Mouse (Mus musculus): ENCODE results near the gene Gm21992. TPM values are rescaled to one million over a fixed set of nuclear protein-coding genes. Genes with fewer than 3 reads are reported as not detected.

Gene Gm21992
- polyA plus RNA-seq, 1 experiment from 2014 or later = 19.1 TPM

- Histone ChIP-seq H3K4me3 (ENCODE audit: low read depth, low read length) (peak within 1 kb of the TSS; percentile 63), H3K27me3 (ENCODE audit: control insufficient read depth, insufficient read depth, low read length) (0 out of 2 replicates have a peak, but pooled peaks cover 3% of the 10 kb centered on the region), H3K36me3 (ENCODE audit: control insufficient read depth, insufficient read depth, low read length) (no peaks in the 10 kb centered on the region), H3K4me2 (replicated peaks; ENCODE audit: low read depth) (peak within 1 kb of the TSS; percentile 95), H3K9ac (ENCODE audit: low read length) (peak within 1 kb of the TSS; percentile 73), H3K27ac (replicated peaks) (peak within 1 kb of the TSS; percentile 49), H3K9me3 (ENCODE audit: control insufficient read depth, low read length) (no peaks in the 10 kb centered on the region), H3K4me1 (replicated peaks; ENCODE audit: control insufficient read depth, insufficient read depth) (no peaks in the 10 kb centered on the region; the same call in 1 of the 2 replicates)
- peak; percentile 97 for DNase-seq (ENCODE audit: low spot score)
- WGBS = under 1% methylated on average over 25 of the region's 25 CpGs
- TF ChIP-seq CTCF (IDR thresholded peaks at IDR 0.05; ENCODE audit: low read depth) (no peak; the same call in 1 of the 2 replicates), EP300 (optimal IDR thresholded peaks at IDR 0.05) (no peak)
- peak; percentile 97 for ATAC-seq (ENCODE audit: low FRiP score, low TSS enrichment)
These were observed 27.7 kb upstream of the Gm21992 start, which contains the start of the genes Ccs and Ccdc87 for GRCm38 (mm10) chr19:4839149-4839548. Gene Ccs (minus strand): TSS chr19:4839332. Gene Ccdc87 (plus strand): TSS chr19:4839366.

DNA sequence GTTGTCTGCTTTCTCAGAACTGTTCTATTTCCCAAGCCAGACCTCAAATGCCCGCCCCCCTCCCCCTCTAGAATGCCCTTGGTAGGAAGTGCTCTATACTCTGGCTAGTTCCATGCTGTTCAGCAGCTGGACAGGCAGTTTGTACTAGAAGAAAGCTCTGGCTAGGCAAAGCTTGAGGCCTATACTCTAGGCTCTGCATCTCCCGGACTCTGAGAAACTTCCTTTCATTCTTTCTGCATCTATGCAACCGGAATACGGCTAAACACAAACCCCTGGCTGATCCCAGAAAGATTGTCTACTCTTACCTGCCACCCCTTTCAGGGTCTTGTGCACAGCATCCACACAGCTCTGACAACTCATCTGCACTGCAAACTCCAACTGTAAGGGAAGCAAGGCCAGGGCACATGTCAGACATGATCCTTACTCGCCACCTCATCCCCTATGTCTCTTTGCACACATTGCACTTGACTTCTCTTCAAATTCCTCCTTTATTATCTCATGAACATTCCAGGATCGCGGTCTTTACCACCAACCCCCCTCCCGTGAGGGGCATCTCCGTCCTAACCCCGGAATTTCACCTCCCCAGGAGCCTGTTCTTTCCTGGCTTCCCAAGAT is 27.2 kb upstream of the Gm21992 start:
- Histone ChIP-seq H3K27ac (replicated peaks) (peak overlapping the region; percentile 49), H3K4me1 (replicated peaks; ENCODE audit: control insufficient read depth, insufficient read depth) (no peaks in the 10 kb centered on the region; the same call in 1 of the 2 replicates), H3K4me2 (replicated peaks; ENCODE audit: low read depth) (peak overlapping the region; percentile 95), H3K9ac (ENCODE audit: low read length) (peak overlapping the region; percentile 73), H3K27me3 (ENCODE audit: control insufficient read depth, insufficient read depth, low read length) (0 out of 2 replicates have a peak, but pooled peaks cover 3% of the 10 kb centered on the region), H3K9me3 (ENCODE audit: control insufficient read depth, low read length) (no peaks in the 10 kb centered on the region), H3K36me3 (ENCODE audit: control insufficient read depth, insufficient read depth, low read length) (no peaks in the 10 kb centered on the region), H3K4me3 (ENCODE audit: low read depth, low read length) (peak overlapping the region; percentile 63)
- no peak for DNase-seq (ENCODE audit: low spot score)
- TF ChIP-seq EP300 (optimal IDR thresholded peaks at IDR 0.05) (no peak), CTCF (IDR thresholded peaks at IDR 0.05; ENCODE audit: low read depth) (no peak)
- peak; percentile 3; the same call in 1 of the 2 replicates for ATAC-seq (ENCODE audit: low FRiP score, low TSS enrichment)
- 23% methylated on average over 10 of the region's 10 CpGs for WGBS

DNA sequence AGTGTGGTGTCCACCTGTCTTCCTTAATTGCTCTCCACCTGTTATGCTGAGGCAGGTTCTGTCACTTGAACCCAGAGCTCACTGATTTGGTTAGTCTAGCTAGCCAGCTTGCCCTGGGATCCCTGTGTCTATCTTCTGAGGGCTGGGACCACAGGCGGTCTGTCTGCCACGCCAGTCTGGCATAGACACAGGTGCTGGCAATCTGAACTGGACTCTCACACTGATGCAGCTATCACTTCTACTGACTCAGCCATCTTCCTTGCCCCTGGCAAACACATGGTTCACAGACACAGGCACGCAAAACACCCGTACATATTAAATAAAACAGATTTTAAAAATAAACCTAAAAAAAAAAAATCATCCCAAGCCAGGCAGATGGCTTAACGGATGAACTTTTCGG is 25.6 kb upstream of the Gm21992 start:
- Histone ChIP-seq H3K36me3 (ENCODE audit: control insufficient read depth, insufficient read depth, low read length) (no peaks in the 10 kb centered on the region; the same call in 1 of the 2 replicates), H3K9ac (ENCODE audit: low read length) (no peak overlapping the region), H3K4me2 (replicated peaks; ENCODE audit: low read depth) (no peak overlapping the region), H3K4me1 (replicated peaks; ENCODE audit: control insufficient read depth, insufficient read depth) (no peaks in the 10 kb centered on the region; the same call in 1 of the 2 replicates), H3K4me3 (ENCODE audit: low read depth, low read length) (no peak overlapping the region), H3K27ac (replicated peaks) (no peak overlapping the region), H3K9me3 (ENCODE audit: control insufficient read depth, low read length) (no peaks in the 10 kb centered on the region), H3K27me3 (ENCODE audit: control insufficient read depth, insufficient read depth, low read length) (0 out of 2 replicates have a peak, but pooled peaks cover 2% of the 10 kb centered on the region)
- DNase-seq (ENCODE audit: low spot score) (no peak), ATAC-seq (ENCODE audit: low FRiP score, low TSS enrichment) (no peak)
- WGBS = 89% methylated on average over 6 of the region's 6 CpGs
- TF ChIP-seq EP300 (optimal IDR thresholded peaks at IDR 0.05) = no peak
- TF ChIP-seq CTCF (IDR thresholded peaks at IDR 0.05; ENCODE audit: low read depth) = no peak

- Histone ChIP-seq H3K9ac (ENCODE audit: low read length) (no peak overlapping the region), H3K4me2 (replicated peaks; ENCODE audit: low read depth) (no peak overlapping the region), H3K4me1 (replicated peaks; ENCODE audit: control insufficient read depth, insufficient read depth) (no peaks in the 10 kb centered on the region; the same call in 1 of the 2 replicates), H3K27ac (replicated peaks) (no peak overlapping the region), H3K9me3 (ENCODE audit: control insufficient read depth, low read length) (no peaks in the 10 kb centered on the region), H3K36me3 (ENCODE audit: control insufficient read depth, insufficient read depth, low read length) (no peaks in the 10 kb centered on the region; the same call in 1 of the 2 replicates), H3K4me3 (ENCODE audit: low read depth, low read length) (no peak overlapping the region), H3K27me3 (ENCODE audit: control insufficient read depth, insufficient read depth, low read length) (no peaks in the 10 kb centered on the region)
- 54% methylated on average over 2 of the region's 2 CpGs for WGBS
- ATAC-seq (ENCODE audit: low FRiP score, low TSS enrichment) = no peak
- no peak for TF ChIP-seq EP300 (optimal IDR thresholded peaks at IDR 0.05)
- TF ChIP-seq CTCF (IDR thresholded peaks at IDR 0.05; ENCODE audit: low read depth) = no peak
- no peak for DNase-seq (ENCODE audit: low spot score)
These were observed 24.7 kb upstream of the Gm21992 start for GRCm38 (mm10) chr19:4836096-4836495.

DNA sequence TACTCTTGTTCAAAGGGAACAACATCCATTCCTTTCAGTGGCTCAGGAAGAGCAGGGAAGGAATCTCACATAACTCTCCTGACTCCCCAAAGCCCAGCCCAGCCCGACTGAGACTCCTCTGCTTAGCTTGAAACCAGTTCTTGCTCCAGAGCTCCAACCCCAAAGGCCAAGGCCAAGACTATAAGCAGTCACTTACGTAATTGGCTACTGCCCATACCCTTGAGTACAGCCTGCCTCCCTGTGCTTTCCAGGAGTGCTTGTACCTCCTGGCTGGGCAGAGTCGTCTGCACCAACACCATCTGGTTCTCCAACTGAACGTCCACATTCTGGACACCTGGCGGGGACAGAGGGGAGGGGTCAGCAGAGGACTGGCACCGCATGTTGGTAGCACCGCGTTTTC is 22.6 kb upstream of the Gm21992 start:
- 87% methylated on average over 8 of the region's 8 CpGs for WGBS
- Histone ChIP-seq H3K36me3 (ENCODE audit: control insufficient read depth, insufficient read depth, low read length) (no peaks in the 10 kb centered on the region; the same call in 1 of the 2 replicates), H3K27ac (replicated peaks) (no peak overlapping the region), H3K4me3 (ENCODE audit: low read depth, low read length) (no peak overlapping the region), H3K27me3 (ENCODE audit: control insufficient read depth, insufficient read depth, low read length) (no peaks in the 10 kb centered on the region), H3K9ac (ENCODE audit: low read length) (no peak overlapping the region), H3K4me2 (replicated peaks; ENCODE audit: low read depth) (no peak overlapping the region), H3K4me1 (replicated peaks; ENCODE audit: control insufficient read depth, insufficient read depth) (no peaks in the 10 kb centered on the region), H3K9me3 (ENCODE audit: control insufficient read depth, low read length) (no peaks in the 10 kb centered on the region)
- no peak for ATAC-seq (ENCODE audit: low FRiP score, low TSS enrichment)
- no peak for DNase-seq (ENCODE audit: low spot score)
- no peak for TF ChIP-seq CTCF (IDR thresholded peaks at IDR 0.05; ENCODE audit: low read depth)
- TF ChIP-seq EP300 (optimal IDR thresholded peaks at IDR 0.05) = no peak

DNA sequence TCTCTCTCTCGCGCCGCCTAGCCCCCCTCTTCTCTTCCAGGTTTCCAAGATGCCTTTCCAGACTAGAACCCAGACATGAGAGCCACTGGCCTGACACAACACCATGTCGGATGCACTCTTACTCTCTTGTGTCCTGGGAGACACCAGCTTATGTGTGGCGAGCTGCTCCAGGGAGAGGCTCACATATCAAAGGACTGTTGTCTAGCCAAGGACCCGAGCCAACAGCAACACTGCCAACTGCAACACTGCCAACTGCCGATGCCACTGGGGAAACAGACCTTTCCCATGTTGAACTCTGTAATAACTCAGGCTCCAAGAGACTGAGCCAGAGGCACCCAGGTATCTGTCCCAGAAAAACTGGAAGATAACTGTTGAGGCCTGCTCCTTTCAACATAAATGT is 17.7 kb upstream of the Gm21992 start:
- Histone ChIP-seq H3K9me3 (ENCODE audit: control insufficient read depth, low read length) (no peaks in the 10 kb centered on the region), H3K4me2 (replicated peaks; ENCODE audit: low read depth) (no peak overlapping the region), H3K4me1 (replicated peaks; ENCODE audit: control insufficient read depth, insufficient read depth) (no peaks in the 10 kb centered on the region), H3K36me3 (ENCODE audit: control insufficient read depth, insufficient read depth, low read length) (peaks cover 8% of the 10 kb centered on the region; the same call in 1 of the 2 replicates), H3K27me3 (ENCODE audit: control insufficient read depth, insufficient read depth, low read length) (no peaks in the 10 kb centered on the region), H3K27ac (replicated peaks) (no peak overlapping the region), H3K9ac (ENCODE audit: low read length) (no peak overlapping the region), H3K4me3 (ENCODE audit: low read depth, low read length) (no peak overlapping the region)
- ATAC-seq (ENCODE audit: low FRiP score, low TSS enrichment) (no peak), DNase-seq (ENCODE audit: low spot score) (no peak)
- 58% methylated on average over 7 of the region's 7 CpGs for WGBS
- TF ChIP-seq EP300 (optimal IDR thresholded peaks at IDR 0.05) (no peak), CTCF (IDR thresholded peaks at IDR 0.05; ENCODE audit: low read depth) (no peak)
